Mouse (Mus musculus) cerebellum, adult 2 months (tissue): ENCODE measurements around the gene Cdc25b. TPM values are rescaled to one million over a fixed set of nuclear protein-coding genes. Genes with fewer than 3 reads are reported as not detected.
"Not testable (repeated sequence)": the region's sequence is repeated elsewhere in the genome, so short reads cannot be mapped to it uniquely, and the experiment has no call there.

ENCODE experiments used
- DNase-seq, 2 experiments: peaks; one replicate each; pipeline ENCODE4 v3.0.0; 2021
- H3K27ac ChIP-seq: fragments of 200-500 bp; 2 replicates; pipeline ENCODE4 v1.5.1; 2012; ENCODE audit warnings: low read length, control low read depth, inconsistent platforms; ENCODE audit not compliant: insufficient read depth
- H3K27me3 ChIP-seq: fragments of 200-500 bp; 2 replicates; pipeline ENCODE4 v1.6.1; 2012; ENCODE audit warnings: inconsistent platforms, mild to moderate bottlenecking, low read length, moderate library complexity; ENCODE audit not compliant: control insufficient read depth, insufficient read depth
- H3K4me1 ChIP-seq: fragments of 200-500 bp; 2 replicates; pipeline ENCODE4 v1.6.1; 2011; ENCODE audit warnings: low read length; ENCODE audit not compliant: control insufficient read depth, insufficient read depth
- H3K4me3 ChIP-seq: fragments of 200-500 bp; replicated peaks from 2 replicates; pipeline ENCODE3; 2011; ENCODE audit warnings: mild to moderate bottlenecking, low read depth, low read length, control low read depth; ENCODE audit not compliant: insufficient read depth
- CTCF ChIP-seq: fragments of 200-500 bp; IDR thresholded peaks from 2 replicates; pipeline ENCODE4 v1.5.1; 2011; ENCODE audit warnings: low read depth, mild to moderate bottlenecking, control low read depth, low read length, moderate library complexity, borderline replicate concordance; ENCODE audit not compliant: insufficient read depth
- POLR2A ChIP-seq: fragments of 200-500 bp; IDR thresholded peaks from 2 replicates; pipeline ENCODE4 v1.6.1; 2011; ENCODE audit warnings: low read length, control low read depth, borderline replicate concordance; ENCODE audit not compliant: insufficient read depth
- WGBS: fragments of 180-500 bp; shearing (Covaris S2); methylation state at CpG from one replicate; pipeline ENCODE4 v1.1.7; 2018; 5-methylcytosine and 5-hydroxymethylcytosine counted together
- polyA plus RNA-seq: library from polyadenylated mRNA; depleted of rRNA; stranded (reverse); fragments of >200 nt; gene quantifications from 2 replicates; pipeline ENCODE4 v1.2.3, GENCODE M21; 2012

The Cdc25b gene
- polyA plus RNA-seq, 1 experiment: 26.4 TPM

DNA sequence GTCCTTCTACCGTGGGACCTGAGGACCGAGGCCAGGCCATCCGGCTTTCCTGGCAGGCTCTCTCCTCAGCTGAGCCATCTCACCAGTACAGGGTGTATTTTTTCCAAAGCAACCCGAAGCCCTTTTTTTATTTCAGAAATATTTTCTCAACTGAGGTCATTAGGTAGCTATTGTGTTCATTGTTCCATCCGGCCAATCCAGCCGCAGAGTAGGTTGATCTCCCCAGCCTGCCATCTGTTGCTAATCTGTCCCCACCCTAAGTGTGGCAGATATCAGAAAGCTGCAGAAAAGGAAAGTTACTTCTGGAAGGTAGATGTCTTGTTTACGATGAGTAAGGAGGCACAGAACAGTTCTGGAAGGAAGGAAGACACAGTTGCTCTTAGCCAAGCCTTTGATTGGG, 27.0 kb downstream of the Cdc25b start:
- Histone ChIP-seq H3K27ac (no peak overlapping the region; the same call in 1 of the 2 replicates), H3K27me3 (no peaks in the 10 kb centered on the region), H3K4me1 (peaks cover 7% of the 10 kb centered on the region), H3K4me3 (no peak overlapping the region)
- WGBS: 49% methylated on average over 7 of the region's 7 CpGs
- TF ChIP-seq POLR2A (no peak), CTCF (no peak)
- DNase-seq: no peak

DNA sequence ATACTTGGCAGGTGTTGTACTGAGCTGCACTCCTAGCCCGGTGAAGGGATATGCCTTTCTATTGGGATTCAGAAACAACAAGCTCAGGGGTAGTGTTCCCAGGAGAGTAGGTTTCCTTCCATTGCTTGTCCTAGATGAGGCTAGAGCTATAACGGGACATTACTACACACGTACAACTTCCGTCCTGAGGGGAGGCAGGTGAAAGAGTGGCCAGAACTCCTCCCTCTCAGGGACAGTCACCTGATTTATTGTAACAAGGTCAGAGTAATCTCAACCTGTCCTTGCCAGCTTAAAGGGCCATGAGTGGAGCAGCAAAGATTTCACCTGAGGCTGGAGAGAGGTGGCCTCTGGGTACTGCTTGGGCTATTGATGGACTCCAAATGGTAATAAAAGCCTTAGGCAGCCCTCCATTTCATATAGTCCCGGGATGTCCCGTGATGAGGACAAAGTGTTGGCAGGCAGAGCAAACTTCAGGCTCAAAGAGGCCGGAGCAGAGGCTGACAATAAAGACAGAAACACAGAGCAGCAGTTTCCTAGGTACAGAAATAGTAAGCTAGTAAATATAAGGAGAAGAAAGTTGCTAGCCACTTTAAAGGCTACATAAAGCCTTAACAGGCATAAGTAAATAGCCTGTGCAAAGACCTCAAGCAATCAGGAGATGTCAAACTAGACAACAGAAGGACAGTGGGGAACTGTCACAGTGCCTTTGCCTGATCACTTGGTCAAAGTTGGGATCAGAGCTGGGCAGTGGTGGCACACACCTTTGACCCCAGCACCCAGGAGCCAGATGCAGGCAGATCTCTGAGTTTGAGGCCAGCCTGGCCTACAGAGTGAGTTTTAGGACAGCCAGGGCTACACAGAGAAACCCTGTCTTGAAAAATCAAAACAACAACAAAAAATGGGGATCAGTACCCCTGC, 29.5 kb downstream of the Cdc25b start:
- Histone ChIP-seq H3K4me3 (no peak overlapping the region), H3K4me1 (peaks cover 7% of the 10 kb centered on the region), H3K27ac (no peak overlapping the region), H3K27me3 (no peaks in the 10 kb centered on the region)
- TF ChIP-seq POLR2A (no peak), CTCF (no peak)
- no peak for DNase-seq
- 66% methylated on average over 7 of the region's 7 CpGs for WGBS

- Histone ChIP-seq H3K4me3 (no peak overlapping the region), H3K4me1 (no peaks in the 10 kb centered on the region), H3K27me3 (no peaks in the 10 kb centered on the region), H3K27ac (no peak overlapping the region)
- DNase-seq: no peak
- WGBS: 85% methylated on average over 4 of the region's 4 CpGs
- TF ChIP-seq POLR2A (no peak), CTCF (no peak)
Observed at GRCm38 (mm10) chr2:131220030-131220429, 33.3 kb downstream of the Cdc25b start.

DNA sequence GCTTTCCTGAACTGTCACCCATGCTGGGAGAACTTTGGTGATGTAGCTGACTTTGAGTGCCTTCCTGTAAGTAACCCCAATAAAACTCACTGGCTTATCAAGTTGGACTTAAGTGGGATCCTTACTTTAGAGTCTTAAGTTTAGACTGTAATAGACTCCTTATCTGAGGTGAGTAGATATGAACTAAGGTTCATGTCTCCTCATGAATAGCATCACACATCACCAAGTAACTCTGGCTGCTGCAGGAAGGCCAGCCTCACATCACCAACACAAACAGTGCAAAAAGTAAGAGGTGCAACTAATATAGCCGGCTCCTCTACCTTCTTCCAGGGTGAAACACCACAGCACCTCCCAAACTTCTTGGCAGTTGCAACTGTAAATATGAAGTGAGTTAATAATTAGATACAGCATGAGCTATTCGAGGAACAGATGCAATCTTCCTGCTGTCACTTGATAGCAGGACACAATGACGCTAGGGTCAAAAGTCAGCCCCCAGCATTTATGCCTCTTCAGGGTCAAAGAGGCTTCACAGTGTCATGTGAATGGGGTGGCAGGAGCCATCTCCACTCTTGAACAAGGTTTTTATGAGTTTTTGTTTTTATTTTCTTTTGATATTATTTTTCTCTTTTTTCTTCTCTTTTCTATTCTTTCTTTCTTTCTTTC, 35.2 kb downstream of the Cdc25b start:
- TF ChIP-seq POLR2A: no peak
- no peak for TF ChIP-seq CTCF
- Histone ChIP-seq H3K4me1 (no peaks in the 10 kb centered on the region), H3K27ac (no peak overlapping the region), H3K27me3 (no peaks in the 10 kb centered on the region), H3K4me3 (no peak overlapping the region)
- WGBS: 61% methylated on average over 3 of the region's 3 CpGs
- DNase-seq: no peak

DNA sequence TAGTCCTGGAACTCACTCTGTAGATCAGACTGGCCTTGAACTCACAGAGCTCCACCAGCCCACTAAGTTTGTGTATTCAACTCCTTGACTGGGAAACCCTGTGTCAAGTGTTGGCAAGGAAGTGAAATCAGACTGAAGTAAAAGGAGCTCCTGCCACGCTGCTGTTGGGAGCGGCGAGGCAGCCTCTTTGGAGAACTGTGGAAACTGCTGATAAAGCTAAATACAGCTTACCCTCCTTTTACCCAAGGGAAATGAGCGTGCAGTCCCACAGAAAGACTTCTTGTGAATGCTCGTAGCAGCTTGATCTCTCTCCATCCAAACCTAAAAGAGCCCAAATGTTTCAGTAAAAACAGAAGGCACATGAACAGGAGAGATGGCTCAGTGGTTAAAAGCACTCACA, 35.8 kb downstream of the Cdc25b start:
- no peak overlapping the region for H3K27ac ChIP-seq
- no peak for DNase-seq
- no peak for TF ChIP-seq POLR2A
- TF ChIP-seq CTCF: no peak
- no peaks in the 10 kb centered on the region for H3K27me3 ChIP-seq
- no peak overlapping the region for H3K4me3 ChIP-seq
- no peaks in the 10 kb centered on the region for H3K4me1 ChIP-seq
- WGBS: 35% methylated on average over 5 of the region's 5 CpGs

GRCm38 (mm10) chr2:131223569-131223968, 36.8 kb downstream of the Cdc25b start:
- WGBS: 83% methylated on average over 1 of the region's 1 CpGs
- Histone ChIP-seq H3K27me3 (no peaks in the 10 kb centered on the region), H3K27ac (no peak overlapping the region), H3K4me1 (no peaks in the 10 kb centered on the region), H3K4me3 (no peak overlapping the region)
- TF ChIP-seq POLR2A (no peak), CTCF (no peak)
- DNase-seq: no peak

DNA sequence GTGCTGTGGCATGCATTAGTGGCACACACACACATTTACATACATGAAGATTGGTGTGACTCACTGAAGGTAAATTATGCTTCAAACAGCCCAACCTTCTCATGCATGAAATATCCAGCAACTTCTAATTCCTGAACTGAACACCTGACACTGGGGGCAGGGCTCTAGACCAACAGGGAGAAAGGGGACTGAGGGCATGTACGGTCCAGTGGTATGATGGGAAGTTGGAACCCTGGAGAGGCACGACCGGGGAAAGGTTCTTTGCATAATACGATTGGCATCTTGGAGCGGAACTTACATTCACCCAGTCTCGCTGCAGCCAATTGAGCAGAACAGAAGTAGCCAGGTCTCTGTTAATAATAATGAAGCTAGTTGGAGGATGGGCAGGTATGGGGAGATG, 38.4 kb downstream of the Cdc25b start:
- H3K4me3 ChIP-seq: no peak overlapping the region
- DNase-seq: no peak
- H3K27ac ChIP-seq: no peak overlapping the region
- TF ChIP-seq POLR2A (no peak), CTCF (no peak)
- H3K27me3 ChIP-seq: no peaks in the 10 kb centered on the region
- 66% methylated on average over 6 of the region's 6 CpGs for WGBS
- H3K4me1 ChIP-seq: no peaks in the 10 kb centered on the region

GRCm38 (mm10) chr2:131226669-131227068, 39.9 kb downstream of the Cdc25b start:
- not testable (repeated sequence) for H3K4me3 ChIP-seq, DNase-seq, H3K27ac ChIP-seq, H3K4me1 ChIP-seq, H3K27me3 ChIP-seq
- 76% methylated on average over 2 of the region's 2 CpGs for WGBS
